Mouse (Mus musculus) ES-Bruce4 (cell line): Measurements from ENCODE around the gene Peli1.

ENCODE experiments used
- CTCF ChIP-seq: IDR thresholded peaks from one replicate; pipeline ENCODE4 v1.8.1; 2011; ENCODE audit warnings: low read depth, low read length
- POLR2A ChIP-seq: IDR thresholded peaks from one replicate; pipeline ENCODE4 v1.8.1; 2011; ENCODE audit warnings: low read length; ENCODE audit not compliant: insufficient read depth

- TF ChIP-seq CTCF: no peak
- TF ChIP-seq POLR2A: no peak
These were observed 59.2 kb downstream of the Peli1 start for GRCm38 (mm10) chr11:21150316-21150715.
